Mouse (Mus musculus) megakaryocyte, embryonic 14.5 days (primary cell): ENCODE results near the gene Pik3c2g.

Experiments
- FLI1 ChIP-seq: IDR thresholded peaks from 2 replicates; pipeline ENCODE4 v1.6.1; 2012; ENCODE audit warnings: low read length, inconsistent platforms, mixed read lengths
- GATA1 ChIP-seq: IDR thresholded peaks from 3 replicates; pipeline ENCODE4 v1.6.1; 2012; ENCODE audit warnings: mixed read lengths, low read length, inconsistent platforms, borderline replicate concordance

DNA sequence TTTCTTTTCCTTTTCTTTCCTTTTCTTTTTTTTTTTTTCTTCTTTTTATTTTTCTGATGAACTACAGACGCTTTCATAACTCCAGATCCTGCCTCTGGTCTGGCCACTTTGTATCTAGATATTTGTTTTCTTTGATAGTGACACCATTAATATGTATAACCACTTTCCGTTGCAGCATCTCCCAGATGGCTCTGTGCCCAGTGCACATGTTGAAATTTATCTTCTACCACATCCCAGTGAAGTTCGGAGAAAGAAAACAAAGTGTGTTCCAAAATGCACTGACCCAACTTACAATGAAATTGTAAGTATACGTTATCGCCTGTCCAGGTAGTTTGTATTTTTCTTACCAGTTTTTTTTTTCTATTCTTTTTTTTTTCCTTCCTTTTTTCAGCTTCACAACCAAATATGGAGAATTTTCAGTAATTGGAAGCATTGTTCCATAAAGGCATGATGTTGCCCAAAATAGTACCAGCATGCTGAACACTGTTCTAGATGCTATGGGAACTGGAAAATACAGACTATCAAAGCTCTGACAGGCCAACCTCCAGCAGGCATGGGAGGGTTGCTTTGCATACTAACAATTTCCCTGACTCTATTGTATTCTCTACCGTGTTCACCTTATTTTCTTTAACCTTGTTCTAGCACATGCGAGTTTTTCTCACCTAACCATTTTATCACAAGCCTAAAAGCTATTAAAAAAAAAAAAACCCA, 370.7 kb downstream of the Pik3c2g start:
- TF ChIP-seq FLI1 (no peak), GATA1 (no peak)
